Mouse (Mus musculus) MEL (cell line): ENCODE results near the gene Kctd13.

ENCODE experiments used
- CTCF ChIP-seq, 3 experiments: IDR thresholded peaks in 2 of 3; conservative IDR thresholded peaks in 1 of 3; 2 replicates each; pipeline ENCODE4 v1.5.1; 2011 to 2012; ENCODE audit warnings: low read length in 3 of 3, low read depth in 2 of 3, mild to moderate bottlenecking in 2 of 3, improper control_type of control experiment in 1 of 3, inconsistent platforms in 1 of 3, mixed read lengths in 1 of 3, moderate library complexity in 1 of 3; ENCODE audit not compliant: control insufficient read depth in 1 of 3, insufficient read depth in 1 of 3, poor library complexity in 1 of 3, severe bottlenecking in 1 of 3
- EP300 ChIP-seq, 2 experiments: IDR thresholded peaks; 2 replicates each; pipeline ENCODE4 v1.6.1; 2011; ENCODE audit warnings: improper control_type of control experiment in 2 of 2, low read length in 2 of 2, low read depth in 1 of 2, mild to moderate bottlenecking in 1 of 2
- MYC ChIP-seq: IDR thresholded peaks from 2 replicates; pipeline ENCODE4 v1.6.1; 2011; ENCODE audit warnings: low read depth, mild to moderate bottlenecking, low read length, improper control_type of control experiment, moderate library complexity
- POLR2A ChIP-seq, 2 experiments: IDR thresholded peaks; 2 replicates each; pipeline ENCODE4 v1.6.1; 2011 to 2012; ENCODE audit warnings: low read length in 2 of 2, mild to moderate bottlenecking in 2 of 2, control low read depth in 1 of 2, improper control_type of control experiment in 1 of 2, low read depth in 1 of 2, moderate library complexity in 1 of 2; ENCODE audit not compliant: control insufficient read depth in 1 of 2, insufficient read depth in 1 of 2, poor library complexity in 1 of 2
- USF1 ChIP-seq: IDR thresholded peaks from 2 replicates; pipeline ENCODE4 v1.6.1; 2014; ENCODE audit warnings: low read depth, mild to moderate bottlenecking, inconsistent platforms, low read length, improper control_type of control experiment, moderate library complexity

DNA sequence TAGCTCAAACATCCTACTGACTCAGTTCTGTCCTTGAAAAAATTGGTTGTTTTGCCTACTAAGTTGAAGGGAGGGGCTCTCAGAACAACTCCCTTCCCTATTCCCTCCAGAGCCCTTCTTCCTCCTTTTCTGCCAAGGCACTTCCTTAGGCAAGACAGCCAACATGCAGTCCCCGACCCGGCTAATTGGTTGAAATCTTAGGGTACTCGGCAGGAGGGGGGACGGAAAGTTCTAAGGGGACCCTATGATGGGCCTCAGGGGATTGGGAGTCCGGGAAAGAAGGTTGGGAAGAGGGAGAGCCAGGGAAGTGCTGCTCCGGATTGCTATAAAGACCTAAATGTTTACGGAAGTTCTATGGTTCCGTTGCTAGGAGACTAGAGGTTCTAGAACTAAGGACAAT, 46.8 kb downstream of the Kctd13 start:
- TF ChIP-seq POLR2A (IDR thresholded peaks at IDR 0.05; ENCODE audit: control insufficient read depth in 1 of 2, insufficient read depth in 1 of 2, low read depth in 1 of 2, low read length in 2 of 2, poor library complexity in 1 of 2): no peak; a peak in 1 of 4 replicates
- TF ChIP-seq EP300 (IDR thresholded peaks at IDR 0.05; ENCODE audit: low read depth in 1 of 2, low read length in 2 of 2): no peak
- no peak for TF ChIP-seq CTCF (IDR thresholded peaks at IDR 0.05 in 2 of 3, conservative IDR thresholded peaks at IDR 0.05 in 1 of 3; ENCODE audit: control insufficient read depth in 1 of 3, insufficient read depth in 1 of 3, low read depth in 2 of 3, low read length in 3 of 3, poor library complexity in 1 of 3, severe bottlenecking in 1 of 3)
- TF ChIP-seq MYC: no peak
- TF ChIP-seq USF1: no peak
